Mouse (Mus musculus) hematopoietic stem cell, adult 5-6 weeks (primary cell): Measurements from ENCODE around the gene Taar2. TPM values are rescaled to one million over a fixed set of nuclear protein-coding genes. Genes with fewer than 3 reads are reported as not detected.

Source experiments
- ATAC-seq, 2 experiments: fragments of 125-278 bp in 1 of 2; replicated peaks in 1 of 2; 2 replicates each; pipeline ENCODE4 v1.8.0; 2016 to 2017; ENCODE audit warnings: inconsistent platforms in 2 of 2, mild to moderate bottlenecking in 2 of 2, moderate number of reproducible peaks in 2 of 2, low read depth in 1 of 2, moderate TSS enrichment in 1 of 2; ENCODE audit not compliant: low FRiP score in 2 of 2, poor library complexity in 2 of 2, severe bottlenecking in 2 of 2, insufficient read depth in 1 of 2, low TSS enrichment in 1 of 2
- total RNA-seq: library from RNA; stranded (forward); fragments of 172-1452, 232-1000 nt; gene quantifications from 2 replicates; pipeline ENCODE4 v1.2.3, GENCODE M21; 2017

Gene Taar2
- total RNA-seq: not detected in 2 replicates

DNA sequence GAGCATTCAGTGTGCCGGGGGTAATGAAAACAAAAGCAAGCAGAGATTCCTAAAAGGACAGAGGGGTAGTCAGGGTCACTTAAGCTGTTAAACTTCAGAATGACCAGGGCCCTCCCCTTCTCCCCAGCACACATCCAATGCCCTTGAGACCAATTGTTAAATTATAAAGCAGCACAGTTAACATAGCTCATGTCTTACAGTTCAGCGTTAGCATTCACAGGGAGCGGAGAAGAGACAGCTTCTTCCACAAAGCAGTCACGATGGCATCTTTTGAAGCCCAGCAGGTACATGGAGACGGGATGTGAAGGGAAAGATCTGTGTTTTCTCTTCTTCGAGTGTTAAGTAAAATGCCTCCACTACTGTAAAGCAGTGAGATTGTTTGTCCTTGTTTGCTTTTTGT lies at the start of gene Taar2:
TSS of gene Taar2 (plus strand) at position 261 of the 400 bp plus-strand sequence.
- ATAC-seq: no peak

DNA sequence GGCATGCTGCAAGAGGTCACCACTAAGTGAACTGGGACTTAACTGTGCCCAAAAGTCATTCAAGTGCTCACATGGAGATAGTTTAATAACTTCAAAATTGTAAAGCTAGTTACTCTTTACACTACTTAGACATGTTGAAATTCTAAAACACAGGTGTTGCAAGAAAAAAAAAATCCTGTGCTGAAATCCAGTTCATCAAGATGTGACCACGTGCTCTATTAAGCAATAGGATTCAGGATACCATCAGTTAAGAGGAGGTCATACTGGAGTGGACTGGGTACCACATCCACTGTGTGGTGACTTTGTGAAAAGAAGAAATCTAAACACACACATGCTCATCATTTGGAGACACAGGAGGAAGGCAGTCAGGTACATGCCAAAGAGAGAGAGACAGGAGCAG lies 45.4 kb upstream of the Taar2 start:
- ATAC-seq: no peak

DNA sequence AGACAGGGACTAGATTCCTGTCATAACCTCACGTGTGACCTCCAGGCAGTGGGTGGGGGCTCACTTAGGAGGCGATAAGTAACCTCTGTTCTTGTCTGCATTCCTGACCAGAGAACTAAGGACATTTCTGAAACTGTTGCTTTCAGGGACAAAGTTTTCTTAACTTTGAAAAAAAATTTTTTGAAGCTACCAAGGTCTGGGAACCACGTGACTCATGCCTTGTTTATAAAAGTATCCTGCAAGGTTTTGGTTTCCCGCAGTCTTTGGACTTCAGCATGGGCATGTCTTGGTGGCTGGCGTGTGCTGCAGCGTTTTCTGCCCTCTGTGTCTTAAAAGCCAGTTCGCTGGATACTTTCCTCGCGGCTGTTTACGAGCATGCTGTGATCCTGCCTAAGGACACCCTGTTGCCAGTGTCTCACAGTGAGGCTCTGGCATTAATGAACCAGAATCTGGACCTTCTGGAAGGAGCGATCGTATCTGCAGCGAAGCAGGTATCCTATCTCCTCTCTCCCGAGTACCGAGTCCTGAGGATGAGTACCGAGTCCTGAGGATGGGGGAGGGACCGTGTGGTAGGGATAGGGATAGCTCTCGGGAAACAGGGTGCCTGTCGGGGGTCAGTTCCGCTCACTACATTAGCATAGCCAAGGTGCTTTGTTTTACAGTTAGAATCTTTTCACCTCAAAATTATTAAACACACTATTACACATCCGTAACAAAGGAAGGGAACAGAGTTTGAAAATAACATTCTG lies 43.6 kb upstream of the Taar2 start, which contains the start of gene Vnn1:
TSS of gene Vnn1 (plus strand) at position 88 of the 749 bp plus-strand sequence.
- ATAC-seq: no peak

DNA sequence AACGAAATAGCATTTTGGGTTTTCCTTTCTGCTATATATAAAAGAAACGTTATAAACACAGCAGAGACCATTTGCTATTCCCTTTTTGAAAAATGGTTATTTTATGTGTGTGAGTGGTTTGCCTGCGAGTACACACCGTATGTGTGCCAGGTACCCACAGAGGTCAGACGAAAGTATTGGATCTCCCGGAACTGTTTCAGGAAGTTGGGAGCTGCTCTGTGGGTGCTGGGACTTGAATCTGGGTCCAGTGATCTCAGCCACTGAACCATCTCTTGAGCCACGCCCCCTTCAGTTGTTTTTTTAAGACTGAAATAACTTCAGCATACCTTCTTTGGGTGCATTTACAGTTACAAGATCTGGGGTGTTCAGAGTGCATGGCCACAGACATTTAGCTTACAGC lies 43.0 kb upstream of the Taar2 start:
- no peak for ATAC-seq

DNA sequence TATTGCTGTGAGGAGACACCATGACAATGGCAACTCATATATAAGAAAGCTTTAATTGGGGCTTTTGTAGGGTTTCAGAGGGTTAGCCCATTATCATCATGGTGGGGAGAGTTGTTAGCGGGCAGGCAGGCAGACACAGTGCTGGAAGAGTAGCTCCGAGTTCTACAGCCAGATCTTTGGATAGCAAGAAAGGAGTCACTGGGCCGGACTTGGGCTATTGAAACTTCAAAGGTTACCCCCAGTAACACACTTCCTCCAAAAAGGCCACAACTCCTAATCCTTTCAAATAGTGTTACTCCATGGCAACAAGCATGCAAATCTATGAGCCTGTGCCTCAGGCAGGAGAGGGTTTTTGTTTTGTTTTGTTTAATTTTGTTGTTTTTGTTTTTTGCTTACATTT lies 37.3 kb upstream of the Taar2 start:
- ATAC-seq: no peak

DNA sequence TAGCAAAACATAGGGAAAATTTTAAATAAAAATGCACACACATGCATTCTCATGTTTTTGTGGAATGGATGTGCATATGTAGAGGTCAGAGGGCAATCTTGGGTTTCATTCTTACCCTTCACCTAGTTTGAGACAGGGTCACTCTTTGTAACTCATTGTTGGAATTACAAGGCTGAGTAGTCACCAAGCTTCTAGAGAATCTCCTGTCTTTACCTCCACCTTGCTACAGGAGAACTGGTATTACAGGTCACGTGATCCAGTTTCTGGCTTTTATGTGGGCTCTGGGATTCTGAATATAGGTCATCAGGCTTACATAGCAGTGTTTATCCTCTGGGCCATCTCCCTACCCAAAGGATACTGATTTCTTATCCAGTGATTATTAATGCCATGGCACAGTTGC lies 32.7 kb upstream of the Taar2 start:
- no peak for ATAC-seq

DNA sequence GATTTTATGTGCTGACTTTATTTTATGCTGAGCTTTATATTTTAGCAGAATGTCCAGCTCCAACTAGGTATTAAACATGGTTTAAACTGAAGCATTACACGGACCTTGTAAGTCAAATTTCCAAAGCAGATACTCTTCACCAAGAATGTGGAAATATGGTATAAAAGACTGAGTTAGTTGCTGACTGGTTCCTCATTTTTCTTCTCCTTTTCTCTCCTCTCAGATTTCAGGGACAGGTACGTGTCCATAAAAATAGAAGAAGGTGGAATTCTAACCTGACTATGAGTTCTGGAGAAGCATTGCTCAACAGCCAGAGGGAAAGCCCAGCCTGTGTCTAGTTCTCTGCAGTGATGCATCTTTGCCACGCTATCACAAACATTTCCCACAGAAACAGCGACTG lies 18.3 kb upstream of the Taar2 start, which contains the start of gene Taar1:
TSS of gene Taar1 (plus strand) at position 301 of the 400 bp plus-strand sequence.
- no peak for ATAC-seq

DNA sequence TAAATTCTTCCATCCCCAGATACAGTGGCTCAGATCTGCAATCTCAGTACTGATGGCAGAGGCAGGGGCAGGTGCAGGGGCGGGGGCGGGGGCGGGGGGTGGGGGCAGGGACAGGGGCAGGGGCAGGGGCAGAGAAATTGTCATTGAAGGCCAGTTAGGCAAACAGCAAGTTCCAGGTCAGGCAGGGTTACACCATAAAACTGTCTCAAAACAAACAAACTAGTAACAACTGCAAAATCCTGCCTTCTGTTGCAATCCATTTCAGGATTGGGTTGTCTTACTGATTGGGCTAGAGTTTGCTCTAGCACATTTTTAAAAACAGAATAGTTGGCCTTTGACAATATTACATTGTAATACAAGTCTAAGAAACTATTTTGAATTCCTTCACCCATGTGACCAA lies 15.9 kb upstream of the Taar2 start:
- no peak for ATAC-seq

DNA sequence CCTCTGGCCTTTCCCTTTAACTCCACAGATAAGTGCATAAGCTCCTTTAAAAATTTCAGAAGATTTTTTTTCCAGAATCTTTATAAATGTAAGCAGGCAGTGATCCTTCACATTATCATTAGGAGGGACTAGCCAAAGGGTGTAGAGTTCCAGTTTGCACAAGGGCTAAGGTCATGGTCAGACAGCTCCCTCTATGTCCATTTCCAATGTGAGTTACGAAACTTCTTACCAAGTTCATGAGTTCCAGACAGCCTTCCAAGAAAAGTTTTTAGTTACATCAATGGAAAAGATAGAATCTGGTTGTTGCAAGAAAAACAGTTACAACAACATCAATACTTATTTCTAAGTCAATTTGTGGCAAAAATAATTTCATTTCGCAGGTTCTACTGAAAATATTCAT lies 14.4 kb upstream of the Taar2 start:
- ATAC-seq: no peak

DNA sequence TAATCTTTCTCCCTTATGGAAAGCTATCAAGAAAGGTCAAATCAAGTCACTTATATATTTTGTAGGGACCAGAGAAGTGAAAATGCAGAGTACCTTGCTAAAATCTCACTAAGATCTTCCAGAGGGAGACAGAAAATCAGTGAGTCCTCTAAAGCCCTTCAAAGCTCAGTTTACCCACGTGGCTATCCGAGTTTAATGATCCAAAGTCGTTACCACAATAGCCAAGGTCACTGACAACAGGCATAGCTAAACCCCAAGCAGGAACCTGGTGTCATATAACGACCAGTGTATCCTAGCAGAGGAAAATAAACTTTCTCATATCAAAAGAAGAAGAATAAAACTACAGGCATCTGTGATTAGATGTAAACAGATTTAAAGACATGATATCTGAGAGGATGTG lies 759 bp upstream of the Taar2 start:
- ATAC-seq: no peak

DNA sequence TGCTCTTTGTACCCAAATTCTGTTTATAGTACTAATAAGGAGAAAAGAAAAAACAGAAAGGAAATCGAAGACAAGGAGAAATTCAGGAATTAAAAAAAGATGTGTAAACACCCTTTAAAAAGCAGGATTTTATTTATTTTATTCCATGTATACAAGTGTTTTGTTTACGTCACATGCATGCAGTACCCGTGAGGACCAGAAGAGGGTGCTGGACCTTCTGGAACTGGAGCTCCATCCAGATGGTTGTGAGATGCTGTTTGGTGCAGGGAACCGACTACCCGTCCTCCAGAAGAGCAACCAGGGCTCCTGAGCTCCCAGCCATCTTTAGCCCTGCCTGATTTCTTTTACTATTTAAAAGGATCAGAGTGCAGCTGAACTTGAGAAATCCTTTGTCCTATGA lies 4.1 kb downstream of the Taar2 start:
- no peak for ATAC-seq

DNA sequence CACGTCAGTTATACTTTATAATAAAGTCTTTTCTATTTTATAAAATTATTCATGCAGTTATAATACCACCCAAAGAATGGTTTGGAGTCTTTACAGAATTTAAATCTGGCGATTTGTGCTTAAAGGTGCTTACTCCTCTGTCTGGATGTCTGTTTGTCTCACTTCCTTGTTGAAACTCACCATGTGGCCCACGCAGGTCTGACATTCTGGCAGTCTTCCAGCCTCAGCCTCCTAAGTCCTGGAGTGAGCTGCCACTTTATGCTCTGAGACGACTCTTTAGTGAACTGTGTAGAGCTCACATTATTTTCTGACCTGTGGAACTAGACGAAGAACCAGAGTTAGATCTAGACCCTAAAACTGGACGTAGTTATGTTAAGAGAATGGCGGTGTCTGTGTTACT lies 9.7 kb downstream of the Taar2 start:
- 0 out of 4 replicates have a peak, but pooled peaks of 1 of the 2 experiments have one; percentile 29 for ATAC-seq

DNA sequence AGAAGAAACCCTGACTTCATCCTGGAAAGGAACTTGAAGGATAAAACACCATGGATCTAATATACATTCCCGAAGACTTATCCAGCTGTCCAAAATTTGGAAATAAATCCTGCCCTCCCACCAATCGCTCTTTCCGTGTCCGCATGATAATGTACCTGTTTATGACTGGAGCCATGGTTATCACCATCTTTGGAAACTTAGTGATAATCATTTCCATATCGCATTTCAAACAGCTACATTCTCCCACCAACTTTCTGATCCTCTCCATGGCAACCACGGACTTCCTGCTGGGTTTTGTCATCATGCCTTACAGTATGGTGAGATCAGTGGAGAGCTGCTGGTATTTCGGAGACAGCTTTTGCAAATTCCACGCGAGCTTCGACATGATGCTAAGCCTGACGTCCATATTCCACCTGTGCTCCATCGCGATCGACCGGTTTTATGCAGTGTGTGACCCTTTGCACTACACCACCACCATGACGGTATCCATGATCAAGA lies 11.2 kb downstream of the Taar2 start, which contains the start of gene Taar3:
TSS of gene Taar3 (plus strand) at position 51 of the 498 bp plus-strand sequence.
- ATAC-seq: no peak

DNA sequence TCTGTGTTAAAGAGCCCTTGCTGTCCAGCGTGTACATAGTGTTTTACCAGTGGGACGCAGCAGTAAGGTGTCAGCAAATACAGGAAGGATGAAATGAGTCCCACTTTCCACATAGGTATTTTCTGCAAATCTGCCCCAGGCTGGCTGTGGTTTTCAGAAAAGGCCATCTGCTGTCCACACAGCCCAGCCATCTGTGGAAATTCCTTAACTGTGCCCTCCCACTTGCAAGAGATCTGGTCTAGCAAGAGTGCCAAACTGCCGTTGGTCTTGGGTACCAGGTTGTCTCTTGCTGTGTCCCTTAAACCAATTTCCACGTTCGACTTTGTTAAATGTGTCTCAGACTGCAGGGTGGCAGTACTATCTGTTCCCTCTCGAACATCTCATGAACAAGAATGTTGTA lies 13.3 kb downstream of the Taar2 start:
- ATAC-seq: no peak

DNA sequence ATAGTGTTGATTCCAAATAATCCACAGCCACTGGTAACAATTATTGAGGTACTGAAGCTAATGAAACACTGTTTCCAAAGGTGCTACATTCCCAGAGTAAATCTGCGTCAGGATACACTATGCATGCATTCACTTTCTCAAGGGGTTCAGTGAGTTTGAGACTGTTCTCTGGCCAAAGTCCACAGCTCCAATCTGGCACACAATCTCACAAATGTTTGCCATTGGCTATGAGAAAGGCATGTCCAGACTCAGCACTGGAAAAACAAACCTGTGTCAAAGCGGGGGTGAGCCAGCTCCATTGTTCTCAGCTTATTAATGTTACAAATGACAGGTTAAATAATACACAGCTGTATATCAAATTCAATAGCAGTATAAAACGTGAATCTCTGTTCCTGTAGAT lies 20.7 kb downstream of the Taar2 start:
- no peak for ATAC-seq

DNA sequence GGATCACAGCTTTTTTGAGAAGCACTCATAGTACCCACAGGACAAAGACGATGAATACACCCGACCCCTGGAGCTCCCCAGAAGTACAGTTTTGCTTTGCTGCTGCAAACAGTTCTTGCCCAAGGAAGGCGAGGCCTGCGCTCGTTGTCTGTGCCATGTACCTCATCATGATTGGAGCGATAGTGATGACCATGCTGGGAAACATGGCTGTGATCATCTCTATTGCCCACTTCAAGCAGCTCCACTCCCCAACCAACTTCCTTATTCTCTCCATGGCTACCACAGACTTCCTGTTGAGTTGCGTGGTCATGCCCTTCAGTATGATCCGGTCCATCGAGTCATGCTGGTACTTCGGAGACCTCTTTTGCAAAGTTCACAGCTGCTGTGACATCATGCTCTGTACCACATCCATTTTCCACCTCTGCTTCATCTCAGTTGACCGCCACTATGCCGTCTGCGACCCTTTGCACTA lies 22.1 kb downstream of the Taar2 start, which contains the start of gene Taar4:
TSS of gene Taar4 (plus strand) at position 51 of the 472 bp plus-strand sequence.
- ATAC-seq: peak; percentile 56 to 59

DNA sequence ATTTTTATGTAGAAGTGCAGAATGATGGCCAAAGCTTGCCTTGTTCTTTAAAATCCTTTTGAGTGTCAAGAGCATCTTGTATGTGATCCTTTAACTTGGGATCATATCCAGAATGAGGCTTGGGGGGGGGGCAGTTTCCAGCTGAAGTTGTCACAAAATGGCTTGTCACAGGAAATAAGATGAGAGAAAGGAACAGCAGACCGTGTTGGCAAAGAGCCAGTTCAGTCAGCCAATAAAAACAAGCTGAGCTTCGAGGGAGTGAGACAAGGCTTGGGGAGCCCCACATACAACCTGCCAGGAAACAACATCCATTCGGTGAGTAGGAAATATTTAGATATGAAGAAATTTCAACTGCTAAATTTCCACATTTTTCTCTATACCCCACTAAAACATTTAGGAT lies 25.1 kb downstream of the Taar2 start:
- no peak for ATAC-seq

DNA sequence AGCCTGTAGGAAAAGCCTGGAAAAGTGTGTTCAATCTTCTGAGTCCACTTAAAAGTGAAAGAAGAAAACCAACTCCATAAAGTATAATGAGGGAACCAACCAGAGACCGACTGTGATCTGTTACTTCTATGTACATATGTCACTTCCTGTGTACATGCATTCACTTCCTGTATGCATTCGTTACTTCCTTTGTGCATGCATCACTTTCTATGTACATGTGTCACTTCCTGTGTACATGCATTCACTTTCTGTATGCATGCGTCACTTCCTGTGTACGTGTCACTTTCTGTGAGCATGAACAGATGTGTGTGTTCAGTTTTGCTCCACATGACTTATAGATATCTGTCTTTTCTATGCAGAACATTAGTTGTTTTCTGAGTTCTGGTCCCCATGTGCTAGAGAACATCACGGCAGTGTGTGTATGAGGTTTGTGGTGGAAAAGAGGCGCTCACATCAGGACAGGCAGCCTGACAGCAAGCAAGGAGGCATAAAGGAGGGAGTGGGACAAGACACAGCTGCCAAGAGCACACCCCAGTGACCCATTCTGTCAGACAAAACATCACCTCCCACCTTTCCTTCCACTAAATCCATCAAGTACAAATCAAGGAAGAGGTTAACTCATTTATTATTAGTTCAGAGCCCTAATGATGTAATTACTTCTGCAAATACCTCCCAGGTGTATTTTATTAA lies 26.7 kb downstream of the Taar2 start:
- 0 out of 4 replicates have a peak, but pooled peaks of 1 of the 2 experiments have one; percentile 10 for ATAC-seq
